Mouse (Mus musculus) MEL (cell line): Measurements from ENCODE around the gene Pigk. TPM values are rescaled to one million over a fixed set of nuclear protein-coding genes. Genes with fewer than 3 reads are reported as not detected.
A peak's percentile ranks its signal among the peaks of the same experiment; 100 is the strongest.

Source experiments
- DNase-seq: peaks from one replicate; pipeline ENCODE4 v3.0.0; 2011; ENCODE audit warnings: low read depth, low spot score
- H3K27ac ChIP-seq: 2 replicates; pipeline ENCODE4 v1.5.1; 2012; ENCODE audit warnings: low read depth, mild to moderate bottlenecking, control low read depth, low read length, moderate library complexity; ENCODE audit not compliant: control insufficient read depth
- H3K27me3 ChIP-seq, 2 experiments: fragments of 150-350 bp in 1 of 2; sonication (generic) in 1 of 2; 2 replicates each; pipeline ENCODE4 v1.6.1; 2012; ENCODE audit warnings: low read length in 2 of 2, mild to moderate bottlenecking in 2 of 2, improper control_type of control experiment in 1 of 2, moderate library complexity in 1 of 2; ENCODE audit not compliant: insufficient read depth in 2 of 2, control insufficient read depth in 1 of 2
- H3K36me3 ChIP-seq, 2 experiments: 2 replicates each; pipeline ENCODE4 v1.6.1; 2012 to 2014; ENCODE audit warnings: low read length in 2 of 2, improper control_type of control experiment in 1 of 2, inconsistent platforms in 1 of 2, mild to moderate bottlenecking in 1 of 2; ENCODE audit not compliant: insufficient read depth in 2 of 2, control insufficient read depth in 1 of 2
- H3K4me1 ChIP-seq, 2 experiments: fragments of 150-350 bp in 1 of 2; sonication (generic) in 1 of 2; 2 replicates each; pipeline ENCODE4 v1.6.1; 2012; ENCODE audit warnings: low read length in 2 of 2, improper control_type of control experiment in 1 of 2, mild to moderate bottlenecking in 1 of 2; ENCODE audit not compliant: insufficient read depth in 2 of 2, control insufficient read depth in 1 of 2
- H3K4me3 ChIP-seq, 2 experiments: fragments of 150-350 bp in 1 of 2; sonication (generic) in 1 of 2; 2 replicates each; pipeline ENCODE4 v1.5.1; 2012; ENCODE audit warnings: low read depth in 2 of 2, low read length in 2 of 2, mild to moderate bottlenecking in 2 of 2, moderate library complexity in 2 of 2, control low read depth in 1 of 2, improper control_type of control experiment in 1 of 2; ENCODE audit not compliant: control insufficient read depth in 1 of 2, insufficient read depth in 1 of 2
- H3K79me2 ChIP-seq: 2 replicates; pipeline ENCODE4 v1.6.1; 2012; ENCODE audit warnings: mild to moderate bottlenecking, low read length, moderate library complexity; ENCODE audit not compliant: control insufficient read depth, poor library complexity, insufficient read depth
- H3K9ac ChIP-seq: 2 replicates; pipeline ENCODE4 v1.6.1; 2012; ENCODE audit warnings: low read depth, mild to moderate bottlenecking, control low read depth, low read length, moderate library complexity; ENCODE audit not compliant: control insufficient read depth, poor library complexity, severe bottlenecking
- H3K9me3 ChIP-seq: fragments of 150-350 bp; sonication (generic); replicated peaks from 2 replicates; pipeline ENCODE4 v1.6.1; 2012; ENCODE audit warnings: mild to moderate bottlenecking, low read length, improper control_type of control experiment, moderate library complexity; ENCODE audit not compliant: insufficient read depth
- ELF1 ChIP-seq: IDR thresholded peaks from 2 replicates; pipeline ENCODE4 v1.6.1; 2014; ENCODE audit warnings: low read depth, mild to moderate bottlenecking, inconsistent platforms, low read length, improper control_type of control experiment, moderate library complexity
- GABPA ChIP-seq: IDR thresholded peaks from 2 replicates; pipeline ENCODE4 v1.6.1; 2012; ENCODE audit warnings: low read depth, mild to moderate bottlenecking, inconsistent platforms, low read length, improper control_type of control experiment, moderate library complexity
- GATA1 ChIP-seq: IDR thresholded peaks from 2 replicates; pipeline ENCODE4 v1.6.1; 2011; ENCODE audit warnings: low read depth, low read length, improper control_type of control experiment
- MAFK ChIP-seq: IDR thresholded peaks from 2 replicates; pipeline ENCODE4 v1.6.1; 2011; ENCODE audit warnings: low read depth, mild to moderate bottlenecking, low read length, improper control_type of control experiment, borderline replicate concordance
- MEF2A ChIP-seq: IDR thresholded peaks from 2 replicates; pipeline ENCODE4 v1.6.1; 2014; ENCODE audit warnings: low read depth, mild to moderate bottlenecking, inconsistent platforms, low read length, improper control_type of control experiment; ENCODE audit not compliant: poor library complexity, insufficient replicate concordance, severe bottlenecking; ENCODE audit errors: extremely low read depth
- MXI1 ChIP-seq: IDR thresholded peaks from 2 replicates; pipeline ENCODE4 v1.6.1; 2011; ENCODE audit warnings: mild to moderate bottlenecking, low read depth, low read length, improper control_type of control experiment
- POLR2AphosphoS2 ChIP-seq: IDR thresholded peaks from 2 replicates; pipeline ENCODE4 v1.6.1; 2011; ENCODE audit warnings: low read length, improper control_type of control experiment
- RAD21 ChIP-seq: IDR thresholded peaks from 2 replicates; pipeline ENCODE4 v1.6.1; 2011; ENCODE audit warnings: mild to moderate bottlenecking, low read depth, low read length, improper control_type of control experiment
- RCOR1 ChIP-seq: IDR thresholded peaks from 2 replicates; pipeline ENCODE4 v1.6.1; 2012; ENCODE audit warnings: low read depth, mild to moderate bottlenecking, inconsistent platforms, low read length, improper control_type of control experiment
- TBP ChIP-seq: IDR thresholded peaks from 2 replicates; pipeline ENCODE4 v1.8.0; 2011; ENCODE audit warnings: low read depth, low read length, improper control_type of control experiment
- TCF12 ChIP-seq: IDR thresholded peaks from 2 replicates; pipeline ENCODE4 v1.6.1; 2014; ENCODE audit warnings: low read depth, mild to moderate bottlenecking, inconsistent platforms, low read length, improper control_type of control experiment, moderate library complexity
- UBTF ChIP-seq: IDR thresholded peaks from 2 replicates; pipeline ENCODE4 v1.6.1; 2012; ENCODE audit warnings: low read depth, mild to moderate bottlenecking, inconsistent platforms, low read length, improper control_type of control experiment, moderate library complexity, borderline replicate concordance; ENCODE audit not compliant: insufficient read depth
- USF1 ChIP-seq: IDR thresholded peaks from 2 replicates; pipeline ENCODE4 v1.6.1; 2014; ENCODE audit warnings: low read depth, mild to moderate bottlenecking, inconsistent platforms, low read length, improper control_type of control experiment, moderate library complexity
- USF2 ChIP-seq, 2 experiments: IDR thresholded peaks; 2 replicates each; pipeline ENCODE4 v1.6.1; 2011 to 2012; ENCODE audit warnings: improper control_type of control experiment in 2 of 2, low read length in 2 of 2, borderline replicate concordance in 1 of 2, inconsistent platforms in 1 of 2, low read depth in 1 of 2, mild to moderate bottlenecking in 1 of 2; ENCODE audit not compliant: insufficient read depth in 1 of 2
- ZNF384 ChIP-seq: IDR thresholded peaks from 2 replicates; pipeline ENCODE4 v1.6.1; 2012; ENCODE audit warnings: low read depth, mild to moderate bottlenecking, inconsistent platforms, low read length, improper control_type of control experiment
- polyA plus RNA-seq, 2 experiments: library from polyadenylated mRNA; stranded (reverse) in 1 of 2; unstranded in 1 of 2; fragments of >175 nt in 1 of 2; fragments of >200 nt in 1 of 2; gene quantifications; 2 replicates each; pipeline versions ENCODE4 v1.2.1 to v1.2.4; 2012; ENCODE audit warnings: low replicate concordance in 2 of 2, low read depth in 1 of 2; ENCODE audit not compliant: insufficient read length in 2 of 2, insufficient read depth in 1 of 2, missing spikeins in 1 of 2
- total RNA-seq: library from RNA; depleted of rRNA; stranded (reverse); fragments of 300-350 nt; gene quantifications from 2 replicates; pipeline ENCODE4 v1.2.3, GENCODE M21; 2012

Pigk gene
- total and polyA plus RNA-seq, 3 experiments, result 14.6 to 17.8 TPM; not detected in 1

DNA sequence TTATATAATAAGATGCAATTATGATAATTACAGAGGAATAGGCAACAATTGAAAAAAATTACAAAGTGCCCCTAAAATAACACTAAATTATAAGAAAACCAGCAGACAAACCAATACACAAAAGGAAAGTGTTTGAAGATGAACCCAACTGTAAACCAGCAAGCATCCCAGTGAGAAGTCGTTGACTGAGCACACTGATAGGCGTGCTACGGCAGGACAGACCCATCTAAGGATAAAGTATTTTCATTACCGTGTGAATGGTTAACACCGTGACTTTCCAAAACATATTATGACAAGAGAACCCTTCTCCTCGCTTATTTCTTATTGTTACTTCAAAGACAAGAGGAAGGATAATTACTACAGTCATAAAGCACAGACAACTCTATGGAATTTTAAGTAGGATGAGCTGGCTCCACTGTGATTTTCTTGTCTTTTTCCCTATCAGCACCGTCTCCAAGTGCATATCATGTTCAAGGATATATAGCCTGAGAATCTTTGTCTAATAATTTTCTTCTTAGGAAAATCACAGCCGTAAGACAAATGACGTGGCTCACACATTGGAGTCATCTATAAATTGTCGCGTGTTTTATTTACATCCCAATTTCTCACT is 233.2 kb downstream of the Pigk start:
- H3K79me2 ChIP-seq, result no peaks in the 10 kb centered on the region
- H3K4me1 ChIP-seq, result peaks cover 10 to 39% of the 10 kb centered on the region in 2 experiments
- TF ChIP-seq MEF2A (no peak), RAD21 (no peak), GABPA (no peak), UBTF (no peak), POLR2AphosphoS2 (no peak), USF2 (IDR thresholded peaks at IDR 0.05; ENCODE audit: borderline replicate concordance in 1 of 2, insufficient read depth in 1 of 2, low read depth in 1 of 2, low read length in 2 of 2) (no peak), MAFK (no peak), MXI1 (no peak), GATA1 (no peak), RCOR1 (no peak), TCF12 (no peak), ZNF384 (no peak), USF1 (no peak)
- H3K4me3 ChIP-seq, result no peak overlapping the region
- no peak overlapping the region for H3K27ac ChIP-seq
- no peaks in the 10 kb centered on the region for H3K27me3 ChIP-seq
- H3K9me3 ChIP-seq, result no peaks in the 10 kb centered on the region
- no peak overlapping the region for H3K9ac ChIP-seq
- no peak for DNase-seq
- peaks cover 0 to 25% of the 10 kb centered on the region in 2 experiments; a peak in 2 of 4 replicates for H3K36me3 ChIP-seq

DNA sequence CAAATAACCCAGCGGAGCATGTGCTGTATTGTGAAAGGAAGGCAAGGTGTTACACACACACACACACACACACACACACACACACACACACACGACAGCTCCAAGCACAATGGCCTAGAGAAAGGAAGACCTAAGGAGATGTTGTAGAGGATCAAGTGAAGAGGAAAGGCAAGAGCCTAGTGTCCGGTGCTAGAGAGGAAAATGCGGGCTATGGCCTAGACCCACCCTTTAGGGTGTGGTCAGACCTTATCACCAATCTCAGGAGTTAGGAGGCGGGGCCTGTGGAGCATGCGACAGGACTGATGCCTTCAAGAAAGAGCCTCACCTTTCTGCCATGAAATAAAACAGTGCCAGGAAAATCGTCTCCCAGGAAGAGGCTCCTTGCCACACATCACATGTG is 234.7 kb downstream of the Pigk start:
- Histone ChIP-seq H3K36me3 (peaks cover 0 to 33% of the 10 kb centered on the region in 2 experiments; a peak in 2 of 4 replicates), H3K9ac (no peak overlapping the region), H3K9me3 (no peaks in the 10 kb centered on the region), H3K79me2 (no peaks in the 10 kb centered on the region), H3K27ac (peak overlapping the region; percentile 99), H3K4me3 (no peak overlapping the region), H3K27me3 (no peaks in the 10 kb centered on the region), H3K4me1 (peaks cover 17 to 49% of the 10 kb centered on the region in 2 experiments)
- DNase-seq, result no peak
- TF ChIP-seq TBP (0 out of 2 replicates have a peak, but pooled peaks have one; percentile 17), ELF1 (no peak)
